ENCODE assay signal across 22 mouse cellular contexts in genomic region chr17:24929506-24929905, GRCm38 (mm10). TPM values are rescaled to one million over a fixed set of nuclear protein-coding genes. Genes with fewer than 3 reads are reported as not detected.
A peak's percentile ranks its signal among the peaks of the same experiment; 100 is the strongest.
DNase-seq lines count a peak whose midpoint lies in the region; ATAC-seq and TF ChIP-seq lines count a peak whose summit lies in the region.
"Had no signal": no experiment of that assay in that cellular context is flagged by ENCODE, and none has a peak within 500 bp of the region (broad histone marks: within the 10 kb centered on the region; RNA-seq: fewer than 3 reads in every experiment).

No protein-coding gene starts in this region.

- TF ChIP-seq CTCF in heart, postnatal 0 days (IDR thresholded peaks at IDR 0.05; ENCODE audit: low read depth), result no peak
- no peak for TF ChIP-seq CTCF in ES-Bruce4 (IDR thresholded peaks at IDR 0.05; ENCODE audit: low read depth, low read length)
- TF ChIP-seq CTCF in stomach, postnatal 0 days (IDR thresholded peaks at IDR 0.05; ENCODE audit: low read depth), result no peak

- no peaks in the 10 kb centered on the region for H3K27me3 ChIP-seq in heart, postnatal 0 days (ENCODE audit: control insufficient read depth, insufficient read depth, low read length)
- no peaks in the 10 kb centered on the region for H3K27me3 ChIP-seq in heart, embryonic 12.5 days (replicated peaks)
- H3K27me3 ChIP-seq in ES-Bruce4 (ENCODE audit: control insufficient read depth, insufficient read depth, low read length, poor library complexity, severe bottlenecking), result no peaks in the 10 kb centered on the region
- no peaks in the 10 kb centered on the region for H3K27me3 ChIP-seq in stomach, postnatal 0 days (ENCODE audit: control insufficient read depth, insufficient read depth, low read length)
- H3K27me3 ChIP-seq: embryonic facial prominence, embryonic 12.5 days had no signal

- no peak for ATAC-seq in heart, postnatal 0 days (ENCODE audit: insufficient read depth, low read depth)
- ATAC-seq in heart, embryonic 12.5 days (ENCODE audit: insufficient number of reproducible peaks, low FRiP score), result no peak
- 0 out of 2 replicates have a peak, but pooled peaks have one; percentile 32 for ATAC-seq in stomach, postnatal 0 days (ENCODE audit: low FRiP score, low TSS enrichment)
- ATAC-seq: forebrain, embryonic 14.5 days; hindbrain, postnatal 0 days; midbrain, embryonic 16.5 days had no signal

- H3K9me3 ChIP-seq in heart, postnatal 0 days (replicated peaks; ENCODE audit: control insufficient read depth, low read length), result no peaks in the 10 kb centered on the region
- no peaks in the 10 kb centered on the region for H3K9me3 ChIP-seq in heart, embryonic 12.5 days (replicated peaks)
- H3K9me3 ChIP-seq in ES-Bruce4 (replicated peaks; ENCODE audit: control insufficient read depth, insufficient read depth, low read length, poor library complexity, severe bottlenecking), result no peaks in the 10 kb centered on the region
- H3K9me3 ChIP-seq in stomach, postnatal 0 days (ENCODE audit: control insufficient read depth, low read length), result no peaks in the 10 kb centered on the region
- H3K9me3 ChIP-seq: embryonic facial prominence, embryonic 12.5 days; hindbrain, embryonic 10.5 days had no signal

- no peak overlapping the region for H3K4me3 ChIP-seq in heart, postnatal 0 days (ENCODE audit: low read depth, low read length)
- H3K4me3 ChIP-seq in heart, embryonic 12.5 days, result no peak overlapping the region
- no peak overlapping the region for H3K4me3 ChIP-seq in ES-Bruce4 (ENCODE audit: low read depth, low read length)
- no peak overlapping the region for H3K4me3 ChIP-seq in stomach, postnatal 0 days (ENCODE audit: low read depth, low read length)
- H3K4me3 ChIP-seq: embryonic facial prominence, embryonic 12.5 days; heart, adult 2 months; hindbrain, embryonic 10.5 days had no signal

- TF ChIP-seq POLR2A in ES-Bruce4 (IDR thresholded peaks at IDR 0.05; ENCODE audit: insufficient read depth, low read length), result no peak

- H3K36me3 ChIP-seq in heart, postnatal 0 days (replicated peaks; ENCODE audit: control insufficient read depth, insufficient read depth, low read length), result peaks cover 37% of the 10 kb centered on the region
- H3K36me3 ChIP-seq in heart, embryonic 12.5 days, result peaks cover 52% of the 10 kb centered on the region
- H3K36me3 ChIP-seq in ES-Bruce4 (ENCODE audit: control insufficient read depth, insufficient read depth, low read length, poor library complexity, severe bottlenecking), result peaks cover 13% of the 10 kb centered on the region
- H3K36me3 ChIP-seq in stomach, postnatal 0 days (ENCODE audit: control insufficient read depth, insufficient read depth, low read length), result peaks cover 13% of the 10 kb centered on the region; the same call in 1 of the 2 replicates

- no peak overlapping the region for H3K4me2 ChIP-seq in heart, postnatal 0 days (ENCODE audit: low read depth, low read length)
- H3K4me2 ChIP-seq in heart, embryonic 12.5 days, result no peak overlapping the region
- H3K4me2 ChIP-seq in stomach, postnatal 0 days (replicated peaks; ENCODE audit: low read depth), result no peak overlapping the region
- H3K4me2 ChIP-seq: embryonic facial prominence, embryonic 12.5 days had no signal

- no peaks in the 10 kb centered on the region for H3K4me1 ChIP-seq in heart, postnatal 0 days (ENCODE audit: control insufficient read depth, insufficient read depth)
- peaks cover 21% of the 10 kb centered on the region for H3K4me1 ChIP-seq in heart, embryonic 12.5 days (replicated peaks)
- H3K4me1 ChIP-seq in ES-Bruce4 (ENCODE audit: control insufficient read depth, insufficient read depth, low read length), result no peaks in the 10 kb centered on the region
- no peaks in the 10 kb centered on the region for H3K4me1 ChIP-seq in stomach, postnatal 0 days (replicated peaks; ENCODE audit: control insufficient read depth, insufficient read depth)

- no peak for DNase-seq in heart, postnatal 0 days (ENCODE audit: low spot score)
- peak; percentile 55 for DNase-seq in adrenal gland, postnatal 10 days
- no peak for DNase-seq in stomach, postnatal 0 days (ENCODE audit: low spot score)
- no peak for DNase-seq in urinary bladder, adult 18-20 months (ENCODE audit: low spot score in 2 of 2)
- no peak for DNase-seq in left cerebral cortex, adult 8-10 months (ENCODE audit: low spot score in 2 of 2)
- DNase-seq: cerebellum, adult 9-11 months; gastrocnemius, postnatal 14 days; heart, adult 2 months; kidney, adult 11 months; layer of hippocampus, postnatal 36 days; left cerebral cortex, postnatal 4 days; liver; lung, postnatal 14 days; right cerebral cortex, adult 18-20 months; thymus, postnatal 36 days had no signal

- 53% methylated on average over 1 of the region's 1 CpGs for WGBS in heart, postnatal 0 days
- WGBS in heart, embryonic 12.5 days, result 77% methylated on average over 1 of the region's 1 CpGs
- 86% methylated on average over 1 of the region's 1 CpGs for WGBS in stomach, postnatal 0 days

- H3K9ac ChIP-seq in heart, postnatal 0 days (replicated peaks; ENCODE audit: low read depth, low read length), result no peak overlapping the region
- no peak overlapping the region for H3K9ac ChIP-seq in heart, embryonic 12.5 days
- no peak overlapping the region; the same call in 1 of the 2 replicates for H3K9ac ChIP-seq in ES-Bruce4 (ENCODE audit: low read depth, poor library complexity, severe bottlenecking)
- no peak overlapping the region for H3K9ac ChIP-seq in stomach, postnatal 0 days (ENCODE audit: low read length)
- H3K9ac ChIP-seq: embryonic facial prominence, embryonic 12.5 days had no signal

- H3K27ac ChIP-seq in heart, postnatal 0 days (ENCODE audit: low read depth), result peak overlapping the region; percentile 27; the same call in 1 of the 2 replicates
- no peak overlapping the region for H3K27ac ChIP-seq in heart, embryonic 12.5 days (ENCODE audit: poor library complexity, severe bottlenecking)
- H3K27ac ChIP-seq in ES-Bruce4 (ENCODE audit: insufficient read depth, low read length), result peak overlapping the region; percentile 54; the same call in 1 of the 2 replicates
- H3K27ac ChIP-seq in stomach, postnatal 0 days (replicated peaks), result no peak overlapping the region
- H3K27ac ChIP-seq: embryonic facial prominence, embryonic 12.5 days; heart, adult 2 months; hindbrain, embryonic 10.5 days; hindbrain, postnatal 0 days had no signal

- TF ChIP-seq EP300 in heart, postnatal 0 days (IDR thresholded peaks at IDR 0.05; ENCODE audit: low read depth), result no peak
- no peak for TF ChIP-seq EP300 in ES-Bruce4 (IDR thresholded peaks at IDR 0.05; ENCODE audit: insufficient read depth, low read depth, low read length)
- TF ChIP-seq EP300 in stomach, postnatal 0 days (optimal IDR thresholded peaks at IDR 0.05), result no peak

RNA-seq across cellular contexts. Expression of gene Mapk8ip3, which starts 7.3 kb away (rescaled TPM):
- 57.8 and 65.1 TPM in 2 replicates for total RNA-seq in heart, postnatal 0 days (2014; rRNA removed; ENCODE audit: low replicate concordance)
- polyA plus RNA-seq in heart, postnatal 0 days (2015; fragmentation: Nextera tagmentation; extraction: Ambion mirVana), result 13.1 and 13.3 TPM in 2 replicates
- polyA plus RNA-seq in heart, embryonic 12.5 days (2016; fragmentation: Nextera tagmentation; extraction: Ambion mirVana), result 38.4 and 41.3 TPM in 2 replicates
- polyA plus RNA-seq in ES-Bruce4 (2011; ENCODE audit: insufficient read depth, insufficient read length, low read depth, missing spikeins), result 54.8 and 59.5 TPM in 2 replicates
- total RNA-seq in adrenal gland, postnatal 10 days (2021), result 100 to 1,000 TPM in 1 of 2 experiments, 10 to 100 TPM in 1; 63.8 to 110 TPM
- 6.2 and 6.5 TPM in 2 replicates for polyA plus RNA-seq in stomach, postnatal 0 days (2015; fragmentation: Nextera tagmentation; extraction: Ambion mirVana)
- 100 to 1,000 TPM; 348 to 379 (median 363) TPM for total RNA-seq in left cerebral cortex, adult 8-10 months (2022)

RNA-seq across cellular contexts. Expression of gene Jpt2, which starts 31.0 kb away (rescaled TPM):
- 22.4 and 46.5 TPM in 2 replicates for total RNA-seq in heart, postnatal 0 days (2014; rRNA removed; ENCODE audit: low replicate concordance)
- 21.2 and 24.4 TPM in 2 replicates for polyA plus RNA-seq in heart, postnatal 0 days (2015; fragmentation: Nextera tagmentation; extraction: Ambion mirVana)
- polyA plus RNA-seq in heart, embryonic 12.5 days (2016; fragmentation: Nextera tagmentation; extraction: Ambion mirVana), result 140 and 144 TPM in 2 replicates
- 220 and 226 TPM in 2 replicates for polyA plus RNA-seq in ES-Bruce4 (2011; ENCODE audit: insufficient read depth, insufficient read length, low read depth, missing spikeins)
- total RNA-seq in adrenal gland, postnatal 10 days (2021), result 10 to 100 TPM; 38.4 to 44.4 TPM
- polyA plus RNA-seq in stomach, postnatal 0 days (2015; fragmentation: Nextera tagmentation; extraction: Ambion mirVana), result 51.8 and 53.9 TPM in 2 replicates
- 1 to 10 TPM; 5.4 to 7.7 (median 7.0) TPM for total RNA-seq in left cerebral cortex, adult 8-10 months (2022)

RNA-seq across cellular contexts. Expression of gene Nme3, which starts 33.2 kb away (rescaled TPM):
- 58.4 and 60.4 TPM in 2 replicates for total RNA-seq in heart, postnatal 0 days (2014; rRNA removed; ENCODE audit: low replicate concordance)
- polyA plus RNA-seq in heart, postnatal 0 days (2015; fragmentation: Nextera tagmentation; extraction: Ambion mirVana), result 40.8 and 41.1 TPM in 2 replicates
- 34.5 and 36.5 TPM in 2 replicates for polyA plus RNA-seq in heart, embryonic 12.5 days (2016; fragmentation: Nextera tagmentation; extraction: Ambion mirVana)
- 31.1 and 32.3 TPM in 2 replicates for polyA plus RNA-seq in ES-Bruce4 (2011; ENCODE audit: insufficient read depth, insufficient read length, low read depth, missing spikeins)
- 10 to 100 TPM; 43.6 to 51.3 TPM for total RNA-seq in adrenal gland, postnatal 10 days (2021)
- 39.8 and 40.2 TPM in 2 replicates for polyA plus RNA-seq in stomach, postnatal 0 days (2015; fragmentation: Nextera tagmentation; extraction: Ambion mirVana)
- 10 to 100 TPM; 43.5 to 59.7 (median 55.1) TPM for total RNA-seq in left cerebral cortex, adult 8-10 months (2022)

RNA-seq across cellular contexts. Expression of gene Mrps34, which starts 34.6 kb away (rescaled TPM):
- 64.0 and 76.7 TPM in 2 replicates for total RNA-seq in heart, postnatal 0 days (2014; rRNA removed; ENCODE audit: low replicate concordance)
- 135 and 147 TPM in 2 replicates for polyA plus RNA-seq in heart, postnatal 0 days (2015; fragmentation: Nextera tagmentation; extraction: Ambion mirVana)
- polyA plus RNA-seq in heart, embryonic 12.5 days (2016; fragmentation: Nextera tagmentation; extraction: Ambion mirVana), result 91.1 and 94.9 TPM in 2 replicates
- 29.9 and 35.5 TPM in 2 replicates for polyA plus RNA-seq in ES-Bruce4 (2011; ENCODE audit: insufficient read depth, insufficient read length, low read depth, missing spikeins)
- 100 to 1,000 TPM; 123 to 140 TPM for total RNA-seq in adrenal gland, postnatal 10 days (2021)
- 102 and 104 TPM in 2 replicates for polyA plus RNA-seq in stomach, postnatal 0 days (2015; fragmentation: Nextera tagmentation; extraction: Ambion mirVana)
- 10 to 100 TPM; 65.0 to 73.3 (median 69.1) TPM for total RNA-seq in left cerebral cortex, adult 8-10 months (2022)

RNA-seq across cellular contexts. Expression of gene Eme2, which starts 34.6 kb away (rescaled TPM):
- 23.6 and 28.2 TPM in 2 replicates for total RNA-seq in heart, postnatal 0 days (2014; rRNA removed; ENCODE audit: low replicate concordance)
- 14.8 and 15.5 TPM in 2 replicates for polyA plus RNA-seq in heart, postnatal 0 days (2015; fragmentation: Nextera tagmentation; extraction: Ambion mirVana)
- 25.4 and 27.2 TPM in 2 replicates for polyA plus RNA-seq in heart, embryonic 12.5 days (2016; fragmentation: Nextera tagmentation; extraction: Ambion mirVana)
- 4.0 and 6.8 TPM in 2 replicates for polyA plus RNA-seq in ES-Bruce4 (2011; ENCODE audit: insufficient read depth, insufficient read length, low read depth, missing spikeins)
- 10 to 100 TPM; 30.2 to 45.4 TPM for total RNA-seq in adrenal gland, postnatal 10 days (2021)
- polyA plus RNA-seq in stomach, postnatal 0 days (2015; fragmentation: Nextera tagmentation; extraction: Ambion mirVana), result 15.6 and 17.6 TPM in 2 replicates
- total RNA-seq in left cerebral cortex, adult 8-10 months (2022), result 10 to 100 TPM; 44.3 to 57.5 (median 48.6) TPM

Comparison
In these comparisons a context has a peak if more than half of its experiments do, and no peak if none do; other contexts are left out.
1. H3K27ac ChIP-seq: peak in heart, postnatal 0 days (single experiment) and ES-Bruce4 (single experiment); none in heart, embryonic 12.5 days (single experiment) and stomach, postnatal 0 days (single experiment).